Mouse (Mus musculus): ENCODE measurements around the gene Snx4.

DNA sequence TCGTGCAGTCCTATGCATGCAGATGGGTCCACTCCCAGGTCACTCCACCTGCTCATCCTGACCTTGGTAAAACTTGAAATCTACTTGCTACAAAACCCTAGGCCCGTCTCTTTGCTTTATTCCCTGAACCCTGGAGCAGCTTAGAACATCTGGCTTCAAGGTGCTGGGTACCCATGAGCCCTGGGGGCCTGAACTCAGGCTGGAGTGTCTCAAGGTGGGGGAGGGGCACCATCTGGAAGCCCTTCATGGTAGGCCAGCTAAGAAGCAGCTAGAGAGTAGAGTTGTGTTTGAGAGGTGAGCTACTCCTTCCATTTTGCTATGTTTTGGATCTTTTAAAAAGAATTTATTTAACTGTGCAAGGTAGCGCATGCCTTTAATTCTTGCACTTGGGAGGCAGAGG is 57.8 kb downstream of the Snx4 start:
- TF ChIP-seq CTCF (IDR thresholded peaks at IDR 0.05; ENCODE audit: extremely low read depth, insufficient read length, insufficient replicate concordance, low read depth, low read length) (no peak), POLR2A (IDR thresholded peaks at IDR 0.05; ENCODE audit: low read depth, low read length) (no peak)
